Mouse (Mus musculus): ENCODE measurements at regions not wholly inside any gene's neighbourhood (a gene's known extent, or its start where the extent isn't known, plus 50 kb on each side); places are given as distances from the start of the nearest gene placed in this dataset.

DNA sequence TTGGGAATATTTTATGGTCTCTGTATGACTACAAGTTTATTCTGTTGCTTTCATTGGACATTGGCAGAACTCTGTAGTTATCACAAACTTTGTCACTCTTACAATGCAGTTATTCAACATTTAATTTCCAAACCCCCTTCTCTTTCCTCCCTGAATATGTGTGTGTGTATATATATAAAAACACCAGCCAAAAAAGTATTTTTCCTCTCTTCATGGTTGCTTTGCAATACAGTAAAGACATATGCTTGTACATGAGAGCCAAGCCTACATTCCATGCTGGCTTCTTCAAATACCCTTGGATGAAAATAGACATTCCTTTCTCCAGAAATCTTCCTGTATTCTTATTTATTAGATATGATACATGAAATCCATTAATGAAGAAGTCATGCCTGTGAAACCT lies 287.3 kb upstream of the A1bg start:
- TF ChIP-seq GATA1 (IDR thresholded peaks at IDR 0.05; ENCODE audit: borderline replicate concordance, low read length) (no peak), FLI1 (IDR thresholded peaks at IDR 0.05; ENCODE audit: low read length) (no peak)

Data from megakaryocyte, embryonic 14.5 days (primary cell).